Mouse (Mus musculus) neural tube, embryonic 11.5 days (tissue): Measurements from ENCODE around the gene Papln. TPM values are rescaled to one million over a fixed set of nuclear protein-coding genes. Genes with fewer than 3 reads are reported as not detected.

Experiments
- ATAC-seq: fragments of 200-750 bp; cut with Nextera tagmentation; 2 replicates; pipeline ENCODE4 v1.8.0; 2017; ENCODE audit warnings: moderate number of reproducible peaks, mild to moderate bottlenecking, moderate TSS enrichment, moderate library complexity; ENCODE audit not compliant: insufficient read depth, low FRiP score, low TSS enrichment
- DNase-seq: peaks from one replicate; pipeline ENCODE4 v3.0.0-alpha.2; 2015; ENCODE audit warnings: low spot score
- H3K27ac ChIP-seq: fragments of 300-500 bp; sonication (generic); 2 replicates; pipeline ENCODE4 v1.5.1; 2014; ENCODE audit warnings: low read depth, mild to moderate bottlenecking, low read length
- H3K27me3 ChIP-seq: fragments of 300-500 bp; sonication (generic); 2 replicates; pipeline ENCODE4 v1.6.1; 2014; ENCODE audit warnings: mild to moderate bottlenecking, low read length, mixed read lengths; ENCODE audit not compliant: control insufficient read depth, insufficient read depth
- H3K36me3 ChIP-seq: fragments of 300-500 bp; sonication (generic); 2 replicates; pipeline ENCODE4 v1.6.1; 2014; ENCODE audit warnings: mild to moderate bottlenecking, low read length, moderate library complexity, mixed read lengths; ENCODE audit not compliant: control insufficient read depth, insufficient read depth
- H3K4me1 ChIP-seq: fragments of 300-500 bp; sonication (generic); 2 replicates; pipeline ENCODE4 v1.6.1; 2014; ENCODE audit warnings: low read length, mixed read lengths; ENCODE audit not compliant: control insufficient read depth, insufficient read depth
- H3K4me2 ChIP-seq: fragments of 300-500 bp; sonication (generic); 2 replicates; pipeline ENCODE4 v1.6.1; 2014; ENCODE audit warnings: low read depth, mild to moderate bottlenecking, moderate library complexity
- H3K4me3 ChIP-seq: fragments of 300-500 bp; sonication (generic); 2 replicates; pipeline ENCODE4 v1.5.1; 2014; ENCODE audit warnings: low read depth, low read length
- H3K9ac ChIP-seq: fragments of 300-500 bp; sonication (generic); 2 replicates; pipeline ENCODE4 v1.6.1; 2014; ENCODE audit warnings: mild to moderate bottlenecking, low read length
- H3K9me3 ChIP-seq: fragments of 300-500 bp; sonication (generic); 2 replicates; pipeline ENCODE4 v1.6.1; 2016; ENCODE audit warnings: low read length; ENCODE audit not compliant: control insufficient read depth
- WGBS: fragments of 180-500 bp; shearing (Covaris S2); extraction: QIAGEN DNeasy Blood & Tissue Kit; methylation state at CpG from one replicate; pipeline ENCODE4 v1.1.7; 2014; 5-methylcytosine and 5-hydroxymethylcytosine counted together
- polyA plus RNA-seq: library from polyadenylated mRNA; unstranded; fragments of >200 nt; fragmentation: Nextera tagmentation; extraction: Ambion mirVana; gene quantifications from 2 replicates; pipeline ENCODE4 v1.2.1, GENCODE M21; 2014

The Papln gene
- polyA plus RNA-seq, 1 experiment from 2014 or later = 0.07 TPM

GRCm38 (mm10) chr12:83775621-83776020, 12.2 kb downstream of the Papln start:
- no peak overlapping the region for H3K9ac ChIP-seq
- H3K4me2 ChIP-seq = no peak overlapping the region
- no peaks in the 10 kb centered on the region for H3K9me3 ChIP-seq
- H3K36me3 ChIP-seq = no peaks in the 10 kb centered on the region
- DNase-seq (no peak), ATAC-seq (no peak)
- no peak overlapping the region for H3K27ac ChIP-seq
- H3K27me3 ChIP-seq = no peaks in the 10 kb centered on the region
- H3K4me3 ChIP-seq = no peak overlapping the region
- H3K4me1 ChIP-seq = no peaks in the 10 kb centered on the region
- 70% methylated on average over 12 of the region's 12 CpGs for WGBS

- no peak for ATAC-seq
Measured at GRCm38 (mm10) chr12:83776766-83777165, 13.3 kb downstream of the Papln start.

GRCm38 (mm10) chr12:83780181-83780580, 16.7 kb downstream of the Papln start:
- no peak overlapping the region for H3K4me2 ChIP-seq
- ATAC-seq (no peak), DNase-seq (no peak)
- H3K27me3 ChIP-seq = no peaks in the 10 kb centered on the region
- no peak overlapping the region for H3K27ac ChIP-seq
- H3K36me3 ChIP-seq = no peaks in the 10 kb centered on the region
- no peak overlapping the region for H3K4me3 ChIP-seq
- H3K4me1 ChIP-seq = no peaks in the 10 kb centered on the region
- WGBS = 86% methylated on average over 3 of the region's 3 CpGs
- H3K9ac ChIP-seq = no peak overlapping the region
- H3K9me3 ChIP-seq = no peaks in the 10 kb centered on the region

More at GRCm38 (mm10) chr12:83776766-83777165, 13.3 kb downstream of the Papln start:
- no peak overlapping the region for H3K27ac ChIP-seq
- no peak overlapping the region for H3K4me2 ChIP-seq
- no peaks in the 10 kb centered on the region for H3K27me3 ChIP-seq
- no peaks in the 10 kb centered on the region for H3K9me3 ChIP-seq
- DNase-seq = no peak
- H3K36me3 ChIP-seq = no peaks in the 10 kb centered on the region
- H3K4me1 ChIP-seq = no peaks in the 10 kb centered on the region
- no peak overlapping the region for H3K4me3 ChIP-seq
- H3K9ac ChIP-seq = no peak overlapping the region
- WGBS = 90% methylated on average over 7 of the region's 7 CpGs

GRCm38 (mm10) chr12:83781204-83781603, 17.8 kb downstream of the Papln start:
- no peaks in the 10 kb centered on the region for H3K36me3 ChIP-seq
- DNase-seq (no peak), ATAC-seq (no peak)
- no peak overlapping the region for H3K9ac ChIP-seq
- no peaks in the 10 kb centered on the region for H3K9me3 ChIP-seq
- no peak overlapping the region for H3K4me2 ChIP-seq
- H3K4me3 ChIP-seq = no peak overlapping the region
- H3K4me1 ChIP-seq = no peaks in the 10 kb centered on the region
- H3K27me3 ChIP-seq = no peaks in the 10 kb centered on the region
- 73% methylated on average over 7 of the region's 7 CpGs for WGBS
- H3K27ac ChIP-seq = no peak overlapping the region

GRCm38 (mm10) chr12:83781640-83782278, 18.3 kb downstream of the Papln start:
- Histone ChIP-seq H3K9ac (no peak overlapping the region), H3K4me3 (no peak overlapping the region), H3K4me2 (no peak overlapping the region), H3K4me1 (no peaks in the 10 kb centered on the region), H3K36me3 (no peaks in the 10 kb centered on the region), H3K27me3 (no peaks in the 10 kb centered on the region), H3K27ac (no peak overlapping the region), H3K9me3 (no peaks in the 10 kb centered on the region)
- WGBS = 78% methylated on average over 23 of the region's 23 CpGs
- DNase-seq (no peak), ATAC-seq (no peak)

GRCm38 (mm10) chr12:83782669-83783068, 19.2 kb downstream of the Papln start:
- H3K9ac ChIP-seq = no peak overlapping the region
- no peak overlapping the region for H3K4me2 ChIP-seq
- H3K4me3 ChIP-seq = no peak overlapping the region
- H3K27ac ChIP-seq = no peak overlapping the region
- no peaks in the 10 kb centered on the region for H3K4me1 ChIP-seq
- no peaks in the 10 kb centered on the region for H3K36me3 ChIP-seq
- no peaks in the 10 kb centered on the region for H3K27me3 ChIP-seq
- ATAC-seq (no peak), DNase-seq (no peak)
- 90% methylated on average over 10 of the region's 10 CpGs for WGBS
- H3K9me3 ChIP-seq = no peaks in the 10 kb centered on the region

- WGBS = 77% methylated on average over 4 of the region's 4 CpGs
- no peak overlapping the region for H3K4me3 ChIP-seq
- H3K27me3 ChIP-seq = no peaks in the 10 kb centered on the region
- H3K4me2 ChIP-seq = no peak overlapping the region
- no peaks in the 10 kb centered on the region for H3K4me1 ChIP-seq
- DNase-seq (no peak), ATAC-seq (no peak)
- no peak overlapping the region for H3K9ac ChIP-seq
- no peak overlapping the region for H3K27ac ChIP-seq
- H3K9me3 ChIP-seq = no peaks in the 10 kb centered on the region
- no peaks in the 10 kb centered on the region for H3K36me3 ChIP-seq
Measured at GRCm38 (mm10) chr12:83785305-83785704, 21.9 kb downstream of the Papln start.

GRCm38 (mm10) chr12:83789051-83789780, 25.8 kb downstream of the Papln start:
- WGBS = 90% methylated on average over 17 of the region's 17 CpGs
- no peak for ATAC-seq
- no peak for DNase-seq

GRCm38 (mm10) chr12:83789781-83790140, 26.3 kb downstream of the Papln start:
- H3K4me3 ChIP-seq = no peak overlapping the region
- H3K9ac ChIP-seq = no peak overlapping the region
- DNase-seq (no peak), ATAC-seq (no peak)
- H3K36me3 ChIP-seq = peaks cover 5% of the 10 kb centered on the region; the same call in 1 of the 2 replicates
- no peak overlapping the region for H3K27ac ChIP-seq
- H3K27me3 ChIP-seq = no peaks in the 10 kb centered on the region
- no peak overlapping the region for H3K4me2 ChIP-seq
- H3K9me3 ChIP-seq = no peaks in the 10 kb centered on the region
- WGBS = 49% methylated on average over 4 of the region's 4 CpGs
- H3K4me1 ChIP-seq = no peaks in the 10 kb centered on the region

More at GRCm38 (mm10) chr12:83789051-83789780, 25.8 kb downstream of the Papln start:
- no peaks in the 10 kb centered on the region for H3K9me3 ChIP-seq
- H3K9ac ChIP-seq = no peak overlapping the region
- no peak overlapping the region for H3K4me2 ChIP-seq
- no peaks in the 10 kb centered on the region for H3K27me3 ChIP-seq
- peaks cover 5% of the 10 kb centered on the region; the same call in 1 of the 2 replicates for H3K36me3 ChIP-seq
- no peaks in the 10 kb centered on the region for H3K4me1 ChIP-seq
- no peak overlapping the region for H3K27ac ChIP-seq
- H3K4me3 ChIP-seq = no peak overlapping the region
